Mouse (Mus musculus): Measurements from ENCODE around the gene Hoxd8.

GRCm38 (mm10) chr2:74714156-74714789, 9.9 kb downstream of the Hoxd8 start:
- TF ChIP-seq CTCF (IDR thresholded peaks at IDR 0.05; ENCODE audit: low read depth, low read length) (no peak), POLR2A (IDR thresholded peaks at IDR 0.05; ENCODE audit: extremely low read depth, insufficient read depth, low read length) (no peak)

All from liver, adult 2 months (tissue).